Mouse (Mus musculus) cerebellum, adult 18-20 months (tissue): ENCODE measurements around the gene Pemt.

ENCODE experiments used
- DNase-seq, 2 experiments: peaks; one replicate each; pipeline ENCODE4 v3.0.0; 2021

The Pemt gene

GRCm38 (mm10) chr11:60046058-60046735 lies at the start of gene Pemt:
Gene Pemt, minus strand, starts transcription at chr11:60046489.
- DNase-seq, result peak; percentile 95

GRCm38 (mm10) chr11:60094909-60095810 lies 48.9 kb upstream of the Pemt start:
- no peak for DNase-seq

- DNase-seq, result no peak
Measured at GRCm38 (mm10) chr11:60093984-60094587, 47.8 kb upstream of the Pemt start.

- no peak for DNase-seq
Measured at GRCm38 (mm10) chr11:60093227-60093626, 46.9 kb upstream of the Pemt start.

GRCm38 (mm10) chr11:60091422-60091761 lies 45.1 kb upstream of the Pemt start:
- no peak for DNase-seq

GRCm38 (mm10) chr11:60090696-60091421 lies 44.6 kb upstream of the Pemt start:
- no peak for DNase-seq

GRCm38 (mm10) chr11:60088947-60089346 lies 42.7 kb upstream of the Pemt start:
- peak; percentile 35 to 62 for DNase-seq

- no peak for DNase-seq
Measured at GRCm38 (mm10) chr11:60086676-60087075, 40.4 kb upstream of the Pemt start.

GRCm38 (mm10) chr11:60084589-60084988 lies 38.3 kb upstream of the Pemt start:
- peak; percentile 25 to 55 for DNase-seq

GRCm38 (mm10) chr11:60076790-60077189 lies 30.5 kb upstream of the Pemt start:
- DNase-seq, result peak; percentile 85 to 87

GRCm38 (mm10) chr11:60076183-60076582 lies 29.9 kb upstream of the Pemt start:
- no peak for DNase-seq

GRCm38 (mm10) chr11:60073936-60074502 lies 27.7 kb upstream of the Pemt start:
- peak; percentile 77 to 79 for DNase-seq

GRCm38 (mm10) chr11:60073121-60073520 lies 26.8 kb upstream of the Pemt start:
- DNase-seq, result no peak

GRCm38 (mm10) chr11:60071221-60071620 lies 24.9 kb upstream of the Pemt start:
- no peak for DNase-seq

GRCm38 (mm10) chr11:60070599-60070998 lies 24.3 kb upstream of the Pemt start:
- DNase-seq, result peak; percentile 64 to 66

GRCm38 (mm10) chr11:60068631-60069030 lies 22.3 kb upstream of the Pemt start:
- no peak for DNase-seq

- no peak for DNase-seq
Measured at GRCm38 (mm10) chr11:60067646-60068045, 21.4 kb upstream of the Pemt start.

GRCm38 (mm10) chr11:60065267-60065666 lies 19.0 kb upstream of the Pemt start:
- DNase-seq, result no peak

- DNase-seq, result no peak
Measured at GRCm38 (mm10) chr11:60061504-60062006, 15.3 kb upstream of the Pemt start.

GRCm38 (mm10) chr11:60060026-60060425 lies 13.7 kb upstream of the Pemt start:
- no peak for DNase-seq

GRCm38 (mm10) chr11:60058441-60058840 lies 12.2 kb upstream of the Pemt start:
- no peak for DNase-seq

- no peak for DNase-seq
Measured at GRCm38 (mm10) chr11:60057987-60058386, 11.7 kb upstream of the Pemt start.
